Mouse (Mus musculus) CH12.LX (cell line): Measurements from ENCODE around the gene Rai14.

Source experiments
- BHLHE40 ChIP-seq: IDR thresholded peaks from 2 replicates; pipeline ENCODE4 v1.6.1; 2011; ENCODE audit warnings: mild to moderate bottlenecking, low read depth, low read length, improper control_type of control experiment
- CHD1 ChIP-seq: IDR thresholded peaks from 2 replicates; pipeline ENCODE4 v1.6.1; 2012; ENCODE audit warnings: low read depth, low read length, improper control_type of control experiment, inconsistent platforms
- CTCF ChIP-seq, 2 experiments: IDR thresholded peaks in 1 of 2; conservative IDR thresholded peaks in 1 of 2; 2 replicates each; pipeline ENCODE4 v1.5.1; 2011 to 2012; ENCODE audit warnings: low read depth in 2 of 2, low read length in 2 of 2, improper control_type of control experiment in 1 of 2, inconsistent platforms in 1 of 2, mild to moderate bottlenecking in 1 of 2, moderate library complexity in 1 of 2
- E2F4 ChIP-seq: IDR thresholded peaks from 2 replicates; pipeline ENCODE4 v1.6.1; 2011; ENCODE audit warnings: low read depth, low read length, improper control_type of control experiment; ENCODE audit not compliant: insufficient replicate concordance
- EP300 ChIP-seq: IDR thresholded peaks from 2 replicates; pipeline ENCODE4 v1.6.1; 2011; ENCODE audit warnings: low read length, improper control_type of control experiment
- GABPA ChIP-seq: IDR thresholded peaks from 2 replicates; pipeline ENCODE4 v1.6.1; 2012; ENCODE audit warnings: low read depth, low read length, improper control_type of control experiment, inconsistent platforms; ENCODE audit not compliant: insufficient replicate concordance
- JUND ChIP-seq: conservative IDR thresholded peaks from 2 replicates; pipeline ENCODE4 v1.6.1; 2011; ENCODE audit warnings: low read depth, low read length, improper control_type of control experiment
- MYC ChIP-seq: IDR thresholded peaks from 2 replicates; pipeline ENCODE4 v1.6.1; 2011; ENCODE audit warnings: low read depth, mild to moderate bottlenecking, improper control_type of control experiment, low read length
- PAX5 ChIP-seq: IDR thresholded peaks from 2 replicates; pipeline ENCODE4 v1.6.1; 2012; ENCODE audit warnings: low read length, inconsistent platforms, mixed read lengths
- POLR2A ChIP-seq: IDR thresholded peaks from 2 replicates; pipeline ENCODE4 v1.6.1; 2011; ENCODE audit warnings: low read depth, mild to moderate bottlenecking, improper control_type of control experiment, low read length
- RAD21 ChIP-seq: IDR thresholded peaks from 2 replicates; pipeline ENCODE4 v1.6.1; 2011; ENCODE audit warnings: low read depth, mild to moderate bottlenecking, low read length, improper control_type of control experiment, moderate library complexity
- RCOR1 ChIP-seq: conservative IDR thresholded peaks from 2 replicates; pipeline ENCODE4 v1.6.1; 2012; ENCODE audit warnings: low read depth, mild to moderate bottlenecking, inconsistent platforms, low read length, improper control_type of control experiment
- SMC3 ChIP-seq: IDR thresholded peaks from 2 replicates; pipeline ENCODE4 v1.6.1; 2011; ENCODE audit warnings: low read depth, low read length, improper control_type of control experiment

- no peak for TF ChIP-seq BHLHE40
- TF ChIP-seq EP300: no peak
- no peak for TF ChIP-seq POLR2A
- no peak for TF ChIP-seq RCOR1
- no peak for TF ChIP-seq CTCF (conservative IDR thresholded peaks at IDR 0.05 in 1 of 2, IDR thresholded peaks at IDR 0.05 in 1 of 2; ENCODE audit: low read depth in 2 of 2, low read length in 2 of 2)
- TF ChIP-seq E2F4: no peak
- TF ChIP-seq GABPA: no peak
- TF ChIP-seq CHD1: no peak
- no peak for TF ChIP-seq PAX5
- no peak for TF ChIP-seq MYC
- TF ChIP-seq JUND: no peak
- no peak for TF ChIP-seq RAD21
- no peak for TF ChIP-seq SMC3
These were observed 85.5 kb downstream of the Rai14 start for GRCm38 (mm10) chr15:10628980-10629346.
